Mouse (Mus musculus): ENCODE data around the gene Kif3c.

- no peak for TF ChIP-seq EP300 (IDR thresholded peaks at IDR 0.05; ENCODE audit: low read depth)
- TF ChIP-seq CTCF (IDR thresholded peaks at IDR 0.05; ENCODE audit: low read depth), result no peak
Measured at GRCm38 (mm10) chr12:3391276-3391675, 26.3 kb downstream of the Kif3c start.
